Mouse (Mus musculus) lung, postnatal 10 days (tissue): ENCODE data around the gene Rpl28.
A peak's percentile ranks its signal among the peaks of the same experiment; 100 is the strongest.
"Not testable (repeated sequence)": the region's sequence is repeated elsewhere in the genome, so short reads cannot be mapped to it uniquely, and the experiment has no call there.

Experiments
- DNase-seq: peaks from one replicate; pipeline ENCODE4 v3.0.0; 2021

Gene Rpl28

GRCm38 (mm10) chr7:4783667-4784268, 8.9 kb upstream of the Rpl28 start:
- no peak for DNase-seq

GRCm38 (mm10) chr7:4788499-4789435, 3.9 kb upstream of the Rpl28 start:
- peak; percentile 65 for DNase-seq

GRCm38 (mm10) chr7:4789436-4789935, 3.2 kb upstream of the Rpl28 start, which contains the start of gene Tmem238:
TSS of gene Tmem238 (minus strand) at chr7:4789656.
- peak; percentile 79 for DNase-seq

GRCm38 (mm10) chr7:4793248-4793647, 574 bp downstream of the Rpl28 start:
- DNase-seq = not testable (repeated sequence)

- DNase-seq = no peak
Observed at GRCm38 (mm10) chr7:4793674-4794073, 1.0 kb downstream of the Rpl28 start.

- no peak for DNase-seq
Observed at GRCm38 (mm10) chr7:4794631-4795168, 2.0 kb downstream of the Rpl28 start.

GRCm38 (mm10) chr7:4795767-4796433, 3.2 kb downstream of the Rpl28 start:
- peak; percentile 44 for DNase-seq

- DNase-seq = no peak
Observed at GRCm38 (mm10) chr7:4802247-4802646, 9.6 kb downstream of the Rpl28 start.

- peak; percentile 62 for DNase-seq
Observed at GRCm38 (mm10) chr7:4806716-4807115, 14.0 kb downstream of the Rpl28 start.

- DNase-seq = not testable (repeated sequence)
Observed at GRCm38 (mm10) chr7:4811131-4811530, 18.5 kb downstream of the Rpl28 start.

GRCm38 (mm10) chr7:4811842-4812302, 19.2 kb downstream of the Rpl28 start:
- peak; percentile 57 for DNase-seq

- DNase-seq = peak; percentile 100
Observed at GRCm38 (mm10) chr7:4812303-4813104, 19.8 kb downstream of the Rpl28 start, which contains the start of gene Ube2s. TSS of gene Ube2s (minus strand) at chr7:4812590.

GRCm38 (mm10) chr7:4813105-4813791, 20.6 kb downstream of the Rpl28 start:
- no peak for DNase-seq

- no peak for DNase-seq
Observed at GRCm38 (mm10) chr7:4816559-4816958, 23.9 kb downstream of the Rpl28 start.

- DNase-seq = not testable (repeated sequence)
Observed at GRCm38 (mm10) chr7:4820925-4821324, 28.3 kb downstream of the Rpl28 start.

- no peak for DNase-seq
Observed at GRCm38 (mm10) chr7:4821690-4822089, 29.0 kb downstream of the Rpl28 start.

- no peak for DNase-seq
Observed at GRCm38 (mm10) chr7:4822162-4822907, 29.7 kb downstream of the Rpl28 start.

GRCm38 (mm10) chr7:4825365-4825764, 32.7 kb downstream of the Rpl28 start:
- no peak for DNase-seq

GRCm38 (mm10) chr7:4830476-4830875, 37.8 kb downstream of the Rpl28 start:
- DNase-seq = no peak

GRCm38 (mm10) chr7:4835631-4836327, 43.1 kb downstream of the Rpl28 start:
- peak; percentile 50 for DNase-seq
